Comparison of ENCODE assay signal across 9 mouse cellular contexts in the genomic region with DNA sequence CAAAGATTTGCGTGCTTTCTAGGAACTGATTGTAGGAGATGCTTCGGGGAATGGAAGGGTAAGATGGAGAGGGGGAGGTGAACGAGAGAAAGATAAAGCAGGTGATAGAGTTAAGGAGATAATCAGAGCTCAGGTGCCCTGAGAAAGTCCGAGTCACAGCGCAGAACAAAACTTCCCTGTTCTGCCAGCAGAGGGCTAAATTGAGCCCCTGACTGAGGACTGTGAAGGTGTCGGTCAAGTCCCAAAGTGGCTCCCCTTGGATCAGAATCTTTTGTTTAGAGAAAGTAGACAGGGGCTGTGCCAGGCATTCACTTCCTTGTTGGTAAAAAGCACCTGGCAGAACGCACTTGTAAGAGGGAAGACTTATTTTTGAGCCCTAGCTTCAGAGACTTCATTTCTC. TPM values are rescaled to one million over a fixed set of nuclear protein-coding genes. Genes with fewer than 3 reads are reported as not detected.
DNase-seq lines count a peak whose midpoint lies in the region; ATAC-seq and TF ChIP-seq lines count a peak whose summit lies in the region.
"Had no signal": no experiment of that assay in that cellular context is flagged by ENCODE, and none has a peak within 500 bp of the region (broad histone marks: within the 10 kb centered on the region; RNA-seq: fewer than 3 reads in every experiment).

No protein-coding gene starts in this region.

- H3K4me3 ChIP-seq in forebrain, embryonic 14.5 days (ENCODE audit: low read depth, low read length) = no peak overlapping the region
- H3K4me3 ChIP-seq in forebrain, embryonic 16.5 days (replicated peaks; ENCODE audit: low read length) = no peak overlapping the region
- no peak overlapping the region for H3K4me3 ChIP-seq in liver, postnatal 0 days (ENCODE audit: low read depth, low read length)
- no peak overlapping the region for H3K4me3 ChIP-seq in midbrain, postnatal 0 days (ENCODE audit: low read depth, low read length)
- H3K4me3 ChIP-seq: megakaryocyte, embryonic 14.5 days had no signal

- H3K36me3 ChIP-seq in forebrain, embryonic 14.5 days (ENCODE audit: control insufficient read depth, insufficient read depth, low read length) = no peaks in the 10 kb centered on the region
- H3K36me3 ChIP-seq in forebrain, embryonic 16.5 days (ENCODE audit: control insufficient read depth, insufficient read depth) = no peaks in the 10 kb centered on the region
- H3K36me3 ChIP-seq in liver, postnatal 0 days (replicated peaks; ENCODE audit: insufficient read depth, low read length) = no peaks in the 10 kb centered on the region
- no peaks in the 10 kb centered on the region for H3K36me3 ChIP-seq in midbrain, postnatal 0 days (ENCODE audit: insufficient read depth, low read length)

- peak; percentile 47 for DNase-seq in forebrain, embryonic 14.5 days (ENCODE audit: low spot score)
- DNase-seq in liver, postnatal 0 days = peak; percentile 31
- DNase-seq in liver = no peak
- DNase-seq in brain, adult 2 months (ENCODE audit: low read depth, low spot score) = peak; percentile 37
- DNase-seq in midbrain, postnatal 0 days (ENCODE audit: low spot score) = peak; percentile 18
- no peak for DNase-seq in yolk sac, embryonic 10.5 days (ENCODE audit: low spot score)
- no peak for DNase-seq in spleen, postnatal 4 days (ENCODE audit: low spot score in 2 of 2)

- no peak for TF ChIP-seq EP300 in liver, postnatal 0 days (IDR thresholded peaks at IDR 0.05; ENCODE audit: low read depth)

- H3K9ac ChIP-seq in forebrain, embryonic 14.5 days (ENCODE audit: low read length) = no peak overlapping the region
- no peak overlapping the region for H3K9ac ChIP-seq in forebrain, embryonic 16.5 days (replicated peaks; ENCODE audit: low read depth, low read length)
- H3K9ac ChIP-seq in liver, postnatal 0 days (replicated peaks) = no peak overlapping the region
- no peak overlapping the region for H3K9ac ChIP-seq in midbrain, postnatal 0 days (replicated peaks; ENCODE audit: low read length, poor library complexity, severe bottlenecking)

- 27% methylated on average over 7 of the region's 7 CpGs for WGBS in forebrain, embryonic 14.5 days
- 23% methylated on average over 7 of the region's 7 CpGs for WGBS in forebrain, embryonic 16.5 days
- 21% methylated on average over 7 of the region's 7 CpGs for WGBS in liver, postnatal 0 days (ENCODE audit: insufficient replicate concordance)
- 33% methylated on average over 7 of the region's 7 CpGs for WGBS in midbrain, postnatal 0 days

- no peaks in the 10 kb centered on the region for H3K4me1 ChIP-seq in forebrain, embryonic 14.5 days (ENCODE audit: control insufficient read depth, insufficient read depth, low read length)
- peaks cover 5% of the 10 kb centered on the region for H3K4me1 ChIP-seq in forebrain, embryonic 16.5 days (replicated peaks; ENCODE audit: control insufficient read depth, insufficient read depth, low read length)
- peaks cover 6% of the 10 kb centered on the region; the same call in 1 of the 2 replicates for H3K4me1 ChIP-seq in liver, postnatal 0 days (ENCODE audit: insufficient read depth)
- no peaks in the 10 kb centered on the region for H3K4me1 ChIP-seq in midbrain, postnatal 0 days (ENCODE audit: insufficient read depth, low read length)

- TF ChIP-seq CTCF in liver, postnatal 0 days (IDR thresholded peaks at IDR 0.05; ENCODE audit: low read depth) = peak; percentile 65
- peak; percentile 67 for TF ChIP-seq CTCF in midbrain, postnatal 0 days (IDR thresholded peaks at IDR 0.05)

- no peaks in the 10 kb centered on the region for H3K9me3 ChIP-seq in forebrain, embryonic 14.5 days (replicated peaks; ENCODE audit: control insufficient read depth, low read length)
- H3K9me3 ChIP-seq in forebrain, embryonic 16.5 days (ENCODE audit: control insufficient read depth, low read length) = no peaks in the 10 kb centered on the region
- no peaks in the 10 kb centered on the region for H3K9me3 ChIP-seq in liver, postnatal 0 days (ENCODE audit: low read length)
- H3K9me3 ChIP-seq in midbrain, postnatal 0 days (ENCODE audit: low read length) = no peaks in the 10 kb centered on the region

- H3K27me3 ChIP-seq in forebrain, embryonic 14.5 days (replicated peaks; ENCODE audit: control insufficient read depth, insufficient read depth, low read length) = 0 out of 2 replicates have a peak, but pooled peaks cover 1% of the 10 kb centered on the region
- H3K27me3 ChIP-seq in forebrain, embryonic 16.5 days (replicated peaks; ENCODE audit: control insufficient read depth, insufficient read depth, low read length) = no peaks in the 10 kb centered on the region
- peaks cover 15% of the 10 kb centered on the region for H3K27me3 ChIP-seq in liver, postnatal 0 days (ENCODE audit: insufficient read depth, low read length)
- H3K27me3 ChIP-seq in midbrain, postnatal 0 days (ENCODE audit: insufficient read depth, low read length) = 0 out of 2 replicates have a peak, but pooled peaks cover 3% of the 10 kb centered on the region

- no peak for ATAC-seq in forebrain, embryonic 14.5 days
- no peak for ATAC-seq in forebrain, embryonic 16.5 days
- ATAC-seq in liver, postnatal 0 days = no peak
- no peak for ATAC-seq in midbrain, postnatal 0 days (ENCODE audit: low FRiP score)

- no peak overlapping the region for H3K4me2 ChIP-seq in forebrain, embryonic 14.5 days (ENCODE audit: low read length)
- H3K4me2 ChIP-seq in forebrain, embryonic 16.5 days (ENCODE audit: low read length) = no peak overlapping the region
- H3K4me2 ChIP-seq in liver, postnatal 0 days (ENCODE audit: low read depth, low read length) = no peak overlapping the region
- H3K4me2 ChIP-seq in midbrain, postnatal 0 days (ENCODE audit: low read depth, low read length, poor library complexity, severe bottlenecking) = no peak overlapping the region

- no peak overlapping the region for H3K27ac ChIP-seq in forebrain, embryonic 14.5 days (ENCODE audit: low read depth, low read length)
- no peak overlapping the region for H3K27ac ChIP-seq in forebrain, embryonic 16.5 days (ENCODE audit: low read length)
- no peak overlapping the region for H3K27ac ChIP-seq in liver, postnatal 0 days (ENCODE audit: low read depth)
- H3K27ac ChIP-seq in midbrain, postnatal 0 days (ENCODE audit: low read depth, low read length) = no peak overlapping the region

RNA-seq across cellular contexts. Expression of gene Prokr2, which starts 4.3 kb away (rescaled TPM):
- 6.5 and 8.6 TPM in 2 replicates for polyA plus RNA-seq in forebrain, embryonic 14.5 days (2014; fragmentation: Nextera tagmentation; extraction: Ambion mirVana)
- 6.1 and 6.7 TPM in 2 replicates for polyA plus RNA-seq in forebrain, embryonic 16.5 days (2015; fragmentation: Nextera tagmentation; extraction: Ambion mirVana)
- 0.02 TPM in 2 replicates for polyA plus RNA-seq in liver, postnatal 0 days (2015; fragmentation: Nextera tagmentation; extraction: Ambion mirVana)
- 23.8 and 24.9 TPM in 2 replicates for total RNA-seq in midbrain, postnatal 0 days (2014; rRNA removed)
- 5.2 and 6.5 TPM in 2 replicates for polyA plus RNA-seq in midbrain, postnatal 0 days (2015; fragmentation: Nextera tagmentation; extraction: Ambion mirVana)

Comparison
In these comparisons a context has a peak if more than half of its experiments do, and no peak if none do; other contexts are left out.
1. DNase-seq: peak in forebrain, embryonic 14.5 days (single experiment), liver, postnatal 0 days (single experiment), brain, adult 2 months (single experiment) and midbrain, postnatal 0 days (single experiment); none in liver (single experiment), yolk sac, embryonic 10.5 days (single experiment) and spleen, postnatal 4 days (0 of 2).